Comparison of ENCODE assay signal across 8 mouse cellular contexts in genomic region chr1:45311388-45311787, GRCm38 (mm10). TPM values are rescaled to one million over a fixed set of nuclear protein-coding genes. Genes with fewer than 3 reads are reported as not detected.
DNase-seq lines count a peak whose midpoint lies in the region; ATAC-seq and TF ChIP-seq lines count a peak whose summit lies in the region.

Gene Col3a1 (plus strand): TSS chr1:45311538.

- no peaks in the 10 kb centered on the region for H3K27me3 ChIP-seq in forebrain, postnatal 0 days (ENCODE audit: insufficient read depth, low read length)
- H3K27me3 ChIP-seq in hindbrain, embryonic 10.5 days (ENCODE audit: insufficient read depth, poor library complexity, severe bottlenecking) = no peaks in the 10 kb centered on the region
- H3K27me3 ChIP-seq in limb, embryonic 12.5 days = no peaks in the 10 kb centered on the region
- no peaks in the 10 kb centered on the region for H3K27me3 ChIP-seq in midbrain, embryonic 15.5 days (replicated peaks)

- no peaks in the 10 kb centered on the region for H3K36me3 ChIP-seq in forebrain, postnatal 0 days (ENCODE audit: insufficient read depth)
- H3K36me3 ChIP-seq in hindbrain, embryonic 10.5 days = no peaks in the 10 kb centered on the region
- H3K36me3 ChIP-seq in limb, embryonic 12.5 days = no peaks in the 10 kb centered on the region
- no peaks in the 10 kb centered on the region for H3K36me3 ChIP-seq in midbrain, embryonic 15.5 days (replicated peaks)

- no peak for TF ChIP-seq CTCF in cortical plate, adult 2 months (IDR thresholded peaks at IDR 0.05; ENCODE audit: extremely low read depth, insufficient read depth, low read length)
- TF ChIP-seq CTCF in forebrain, postnatal 0 days (IDR thresholded peaks at IDR 0.05; ENCODE audit: low read depth) = no peak

- no peak for DNase-seq in forebrain, postnatal 0 days
- peak; percentile 36 for DNase-seq in hindbrain, embryonic 10.5 days (ENCODE audit: low spot score)
- peak; percentile 68 for DNase-seq in yolk sac, embryonic 10.5 days (ENCODE audit: low spot score)
- DNase-seq in cerebellum, postnatal 4 days (ENCODE audit: low spot score in 2 of 2) = no peak
- DNase-seq in c-Kit-positive CD71-positive TER-119-positive erythroid progenitor cells, embryonic 14.5 days (ENCODE audit: low spot score) = no peak

- H3K9me3 ChIP-seq in forebrain, postnatal 0 days (ENCODE audit: low read length) = no peaks in the 10 kb centered on the region
- H3K9me3 ChIP-seq in hindbrain, embryonic 10.5 days = no peaks in the 10 kb centered on the region
- no peaks in the 10 kb centered on the region for H3K9me3 ChIP-seq in limb, embryonic 12.5 days
- no peaks in the 10 kb centered on the region for H3K9me3 ChIP-seq in midbrain, embryonic 15.5 days

- H3K9ac ChIP-seq in forebrain, postnatal 0 days = no peak within 1 kb of the TSS
- peak within 1 kb of the TSS; percentile 74 for H3K9ac ChIP-seq in limb, embryonic 12.5 days (replicated peaks)
- H3K9ac ChIP-seq in midbrain, embryonic 15.5 days = no peak within 1 kb of the TSS

- no peaks in the 10 kb centered on the region for H3K4me1 ChIP-seq in cortical plate, adult 2 months (ENCODE audit: control insufficient read depth, insufficient read depth, low read length)
- no peaks in the 10 kb centered on the region for H3K4me1 ChIP-seq in forebrain, postnatal 0 days (ENCODE audit: insufficient read depth)
- no peaks in the 10 kb centered on the region for H3K4me1 ChIP-seq in hindbrain, embryonic 10.5 days (replicated peaks)
- H3K4me1 ChIP-seq in limb, embryonic 12.5 days (replicated peaks) = peaks cover 14% of the 10 kb centered on the region
- no peaks in the 10 kb centered on the region for H3K4me1 ChIP-seq in midbrain, embryonic 15.5 days

- no peak within 1 kb of the TSS for H3K4me3 ChIP-seq in cortical plate, adult 2 months (ENCODE audit: insufficient read depth, low read length)
- H3K4me3 ChIP-seq in forebrain, postnatal 0 days (ENCODE audit: low read depth, low read length) = no peak within 1 kb of the TSS
- peak within 1 kb of the TSS; percentile 31 for H3K4me3 ChIP-seq in hindbrain, embryonic 10.5 days
- H3K4me3 ChIP-seq in limb, embryonic 12.5 days (replicated peaks) = peak within 1 kb of the TSS; percentile 51
- H3K4me3 ChIP-seq in midbrain, embryonic 15.5 days = no peak within 1 kb of the TSS

- H3K4me2 ChIP-seq in forebrain, postnatal 0 days (ENCODE audit: low read depth) = no peak within 1 kb of the TSS
- peak within 1 kb of the TSS; percentile 56 for H3K4me2 ChIP-seq in limb, embryonic 12.5 days
- H3K4me2 ChIP-seq in midbrain, embryonic 15.5 days = no peak within 1 kb of the TSS

- TF ChIP-seq POLR2A in cortical plate, adult 2 months (IDR thresholded peaks at IDR 0.05; ENCODE audit: extremely low read depth, insufficient read depth, low read length) = no peak

- H3K27ac ChIP-seq in cortical plate, adult 2 months (ENCODE audit: insufficient read depth, low read length) = peak within 1 kb of the TSS; percentile 71; the same call in 1 of the 2 replicates
- no peak within 1 kb of the TSS for H3K27ac ChIP-seq in forebrain, postnatal 0 days (ENCODE audit: low read depth, low read length)
- H3K27ac ChIP-seq in hindbrain, embryonic 10.5 days = peak within 1 kb of the TSS; percentile 67; the same call in 1 of the 2 replicates
- peak within 1 kb of the TSS; percentile 97 for H3K27ac ChIP-seq in limb, embryonic 12.5 days
- H3K27ac ChIP-seq in midbrain, embryonic 15.5 days = no peak within 1 kb of the TSS

- 91% methylated on average over 4 of the region's 4 CpGs for WGBS in forebrain, postnatal 0 days
- 70% methylated on average over 4 of the region's 4 CpGs for WGBS in hindbrain, embryonic 10.5 days
- under 1% methylated on average over 4 of the region's 4 CpGs for WGBS in limb, embryonic 12.5 days
- 92% methylated on average over 4 of the region's 4 CpGs for WGBS in midbrain, embryonic 15.5 days

- no peak for ATAC-seq in forebrain, postnatal 0 days
- peak; percentile 81 for ATAC-seq in limb, embryonic 12.5 days (ENCODE audit: insufficient number of reproducible peaks, insufficient read depth, low FRiP score, low TSS enrichment, low read depth)
- no peak for ATAC-seq in midbrain, embryonic 15.5 days (replicated peaks)

RNA-seq across cellular contexts. Expression of gene Col3a1, which starts in this region (rescaled TPM):
- 1.9 and 2.2 TPM in 2 replicates for polyA plus RNA-seq in cortical plate, adult 2 months (2012; rRNA removed)
- 66.3 and 149 TPM in 2 replicates for total RNA-seq in forebrain, postnatal 0 days (2014; rRNA removed)
- polyA plus RNA-seq in forebrain, postnatal 0 days (2015; fragmentation: Nextera tagmentation; extraction: Ambion mirVana) = 56.1 and 56.4 TPM in 2 replicates
- 366 and 385 TPM in 2 replicates for polyA plus RNA-seq in hindbrain, embryonic 10.5 days (2016; fragmentation: Nextera tagmentation; extraction: Ambion mirVana)
- polyA plus RNA-seq in limb, embryonic 12.5 days (2016; fragmentation: Nextera tagmentation; extraction: Ambion mirVana) = 864 and 890 TPM in 2 replicates
- 173 and 194 TPM in 2 replicates for polyA plus RNA-seq in midbrain, embryonic 15.5 days (2015; fragmentation: Nextera tagmentation; extraction: Ambion mirVana)

Comparison
In these comparisons a context has a peak if more than half of its experiments do, and no peak if none do; other contexts are left out.
1. RNA of gene Col3a1 (polyA plus RNA-seq): 864 to 890 TPM in limb, embryonic 12.5 days, 366 to 385 TPM in hindbrain, embryonic 10.5 days, 173 to 194 TPM in midbrain, embryonic 15.5 days and 56.1 to 56.4 TPM in forebrain, postnatal 0 days; 1.9 to 2.2 TPM in cortical plate, adult 2 months; every median in the first group is over 10 times any median in the second.
2. H3K27ac ChIP-seq: peak in cortical plate, adult 2 months (single experiment), hindbrain, embryonic 10.5 days (single experiment) and limb, embryonic 12.5 days (single experiment); none in forebrain, postnatal 0 days (single experiment) and midbrain, embryonic 15.5 days (single experiment).
3. H3K4me3 ChIP-seq: peak in hindbrain, embryonic 10.5 days (single experiment) and limb, embryonic 12.5 days (single experiment); none in cortical plate, adult 2 months (single experiment), forebrain, postnatal 0 days (single experiment) and midbrain, embryonic 15.5 days (single experiment).
4. DNase-seq: peak in hindbrain, embryonic 10.5 days (single experiment) and yolk sac, embryonic 10.5 days (single experiment); none in forebrain, postnatal 0 days (single experiment), cerebellum, postnatal 4 days (0 of 2) and c-Kit-positive CD71-positive TER-119-positive erythroid progenitor cells, embryonic 14.5 days (single experiment).